Mouse (Mus musculus) heart, embryonic 12.5 days (tissue): ENCODE measurements around the gene Bud13. TPM values are rescaled to one million over a fixed set of nuclear protein-coding genes. Genes with fewer than 3 reads are reported as not detected.
A peak's percentile ranks its signal among the peaks of the same experiment; 100 is the strongest.
"Not testable (repeated sequence)": the region's sequence is repeated elsewhere in the genome, so short reads cannot be mapped to it uniquely, and the experiment has no call there.

Experiments
- ATAC-seq: fragments of 200-750 bp; cut with Nextera tagmentation; 2 replicates; pipeline ENCODE4 v1.8.0; 2017; ENCODE audit warnings: moderate TSS enrichment, moderate library complexity; ENCODE audit not compliant: insufficient number of reproducible peaks, low FRiP score
- H3K27ac ChIP-seq: fragments of 300-500 bp; sonication (generic); 2 replicates; pipeline ENCODE4 v1.5.1; 2016; ENCODE audit warnings: mild to moderate bottlenecking, moderate library complexity; ENCODE audit not compliant: poor library complexity, severe bottlenecking
- H3K27me3 ChIP-seq: fragments of 300-500 bp; sonication (generic); replicated peaks from 2 replicates; pipeline ENCODE4 v1.6.1; 2016; ENCODE audit warnings: mild to moderate bottlenecking, moderate library complexity
- H3K36me3 ChIP-seq: fragments of 300-500 bp; sonication (generic); 2 replicates; pipeline ENCODE4 v1.6.1; 2016; ENCODE audit warnings: mild to moderate bottlenecking, moderate library complexity
- H3K4me1 ChIP-seq: fragments of 300-500 bp; sonication (generic); replicated peaks from 2 replicates; pipeline ENCODE4 v1.6.1; 2016; ENCODE audit warnings: mild to moderate bottlenecking
- H3K4me2 ChIP-seq: fragments of 300-500 bp; sonication (generic); 2 replicates; pipeline ENCODE4 v1.6.1; 2016; ENCODE audit warnings: mild to moderate bottlenecking, moderate library complexity
- H3K4me3 ChIP-seq: fragments of 300-500 bp; sonication (generic); 2 replicates; pipeline ENCODE4 v1.5.1; 2016; ENCODE audit warnings: mild to moderate bottlenecking
- H3K9ac ChIP-seq: fragments of 300-500 bp; sonication (generic); 2 replicates; pipeline ENCODE4 v1.6.1; 2016; ENCODE audit warnings: mild to moderate bottlenecking, moderate library complexity
- H3K9me3 ChIP-seq: fragments of 300-500 bp; sonication (generic); replicated peaks from 2 replicates; pipeline ENCODE4 v1.6.1; 2016; ENCODE audit warnings: mild to moderate bottlenecking, moderate library complexity
- WGBS: fragments of 180-500 bp; shearing (Covaris S2); methylation state at CpG from one replicate; pipeline ENCODE4 v1.1.7; 2016; 5-methylcytosine and 5-hydroxymethylcytosine counted together
- polyA plus RNA-seq: library from polyadenylated mRNA; unstranded; fragments of >200 nt; fragmentation: Nextera tagmentation; extraction: Ambion mirVana; gene quantifications from 2 replicates; pipeline ENCODE4 v1.2.1, GENCODE M21; 2016

Bud13 gene
- polyA plus RNA-seq, 1 experiment from 2014 or later = 16.2 TPM

GRCm38 (mm10) chr9:46327706-46328571, 45.1 kb downstream of the Bud13 start:
- Histone ChIP-seq H3K4me1 (peaks cover 18% of the 10 kb centered on the region), H3K9me3 (no peaks in the 10 kb centered on the region), H3K27ac (0 out of 2 replicates have a peak overlapping the region, but pooled peaks have one; percentile 53), H3K4me2 (peak overlapping the region; percentile 84), H3K9ac (peak overlapping the region; percentile 77; the same call in 1 of the 2 replicates), H3K4me3 (peak overlapping the region; percentile 46), H3K27me3 (peaks cover 17% of the 10 kb centered on the region), H3K36me3 (no peaks in the 10 kb centered on the region)
- WGBS = 61% methylated on average over 25 of the region's 25 CpGs
- ATAC-seq = no peak

- H3K4me1 ChIP-seq = peaks cover 18% of the 10 kb centered on the region
- H3K9me3 ChIP-seq = no peaks in the 10 kb centered on the region
- 5% methylated on average over 30 of the region's 30 CpGs for WGBS
- peak; percentile 34; the same call in 1 of the 2 replicates for ATAC-seq
- H3K4me3 ChIP-seq = peak overlapping the region; percentile 46
- peaks cover 23% of the 10 kb centered on the region for H3K27me3 ChIP-seq
- peak overlapping the region; percentile 84 for H3K4me2 ChIP-seq
- H3K9ac ChIP-seq = peak overlapping the region; percentile 77
- H3K27ac ChIP-seq = peak overlapping the region; percentile 53
- no peaks in the 10 kb centered on the region for H3K36me3 ChIP-seq
Measured at GRCm38 (mm10) chr9:46328572-46329249, 45.9 kb downstream of the Bud13 start.

GRCm38 (mm10) chr9:46329250-46329648, 46.4 kb downstream of the Bud13 start:
- 2% methylated on average over 19 of the region's 19 CpGs for WGBS
- H3K4me1 ChIP-seq = peaks cover 18% of the 10 kb centered on the region

GRCm38 (mm10) chr9:46329801-46330585, 47.2 kb downstream of the Bud13 start:
- no peaks in the 10 kb centered on the region for H3K9me3 ChIP-seq
- no peaks in the 10 kb centered on the region for H3K36me3 ChIP-seq
- H3K4me3 ChIP-seq = no peak overlapping the region
- 18% methylated on average over 24 of the region's 24 CpGs for WGBS
- peaks cover 31% of the 10 kb centered on the region for H3K27me3 ChIP-seq
- no peak overlapping the region for H3K27ac ChIP-seq
- no peak overlapping the region for H3K9ac ChIP-seq
- peak overlapping the region; percentile 84; the same call in 1 of the 2 replicates for H3K4me2 ChIP-seq
- H3K4me1 ChIP-seq = peaks cover 18% of the 10 kb centered on the region
- ATAC-seq = no peak

More at GRCm38 (mm10) chr9:46329250-46329648, 46.4 kb downstream of the Bud13 start:
- Histone ChIP-seq H3K4me3 (peak overlapping the region; percentile 46), H3K36me3 (no peaks in the 10 kb centered on the region), H3K9ac (peak overlapping the region; percentile 77), H3K27ac (peak overlapping the region; percentile 53), H3K9me3 (no peaks in the 10 kb centered on the region), H3K27me3 (peaks cover 24% of the 10 kb centered on the region), H3K4me2 (peak overlapping the region; percentile 84)
- ATAC-seq = peak; percentile 46; the same call in 1 of the 2 replicates

GRCm38 (mm10) chr9:46330586-46330895, 47.7 kb downstream of the Bud13 start:
- H3K27ac ChIP-seq = no peak overlapping the region
- H3K27me3 ChIP-seq = peaks cover 37% of the 10 kb centered on the region
- peak overlapping the region; percentile 3; the same call in 1 of the 2 replicates for H3K4me2 ChIP-seq
- WGBS = 34% methylated on average over 6 of the region's 6 CpGs
- H3K4me3 ChIP-seq = no peak overlapping the region
- no peak overlapping the region for H3K9ac ChIP-seq
- H3K9me3 ChIP-seq = no peaks in the 10 kb centered on the region
- H3K4me1 ChIP-seq = peaks cover 18% of the 10 kb centered on the region
- ATAC-seq = no peak
- no peaks in the 10 kb centered on the region for H3K36me3 ChIP-seq

- no peak for ATAC-seq
- WGBS = 93% methylated on average over 1 of the region's 1 CpGs
- Histone ChIP-seq H3K4me1 (peaks cover 18% of the 10 kb centered on the region), H3K27ac (no peak overlapping the region), H3K9ac (no peak overlapping the region), H3K36me3 (no peaks in the 10 kb centered on the region), H3K27me3 (peaks cover 43% of the 10 kb centered on the region), H3K4me3 (no peak overlapping the region), H3K4me2 (no peak overlapping the region), H3K9me3 (no peaks in the 10 kb centered on the region)
Measured at GRCm38 (mm10) chr9:46331301-46331700, 48.5 kb downstream of the Bud13 start.

- 29% methylated on average over 26 of the region's 26 CpGs for WGBS
- H3K27me3 ChIP-seq = peaks cover 53% of the 10 kb centered on the region
Measured at GRCm38 (mm10) chr9:46334471-46335025, 51.7 kb downstream of the Bud13 start.

GRCm38 (mm10) chr9:46335461-46335995, 52.7 kb downstream of the Bud13 start:
- Histone ChIP-seq H3K4me3 (no peak overlapping the region), H3K27me3 (peaks cover 53% of the 10 kb centered on the region), H3K9me3 (no peaks in the 10 kb centered on the region), H3K27ac (no peak overlapping the region), H3K36me3 (no peaks in the 10 kb centered on the region), H3K9ac (no peak overlapping the region), H3K4me2 (no peak overlapping the region), H3K4me1 (peaks cover 5% of the 10 kb centered on the region; the same call in 1 of the 2 replicates)
- no peak for ATAC-seq
- 62% methylated on average over 10 of the region's 10 CpGs for WGBS

More at GRCm38 (mm10) chr9:46334471-46335025, 51.7 kb downstream of the Bud13 start:
- H3K9ac ChIP-seq = no peak overlapping the region
- H3K27ac ChIP-seq = no peak overlapping the region
- no peak for ATAC-seq
- no peak overlapping the region for H3K4me3 ChIP-seq
- H3K4me1 ChIP-seq = peaks cover 10% of the 10 kb centered on the region
- H3K4me2 ChIP-seq = no peak overlapping the region
- H3K9me3 ChIP-seq = no peaks in the 10 kb centered on the region
- H3K36me3 ChIP-seq = no peaks in the 10 kb centered on the region

- H3K9ac ChIP-seq, ATAC-seq, H3K36me3 ChIP-seq, H3K4me1 ChIP-seq, H3K4me2 ChIP-seq, H3K4me3 ChIP-seq, H3K27ac ChIP-seq, H3K9me3 ChIP-seq: not testable (repeated sequence)
- peaks cover 46% of the 10 kb centered on the region for H3K27me3 ChIP-seq
- 67% methylated on average over 13 of the region's 14 CpGs for WGBS
Measured at GRCm38 (mm10) chr9:46336294-46336693, 53.5 kb downstream of the Bud13 start.

GRCm38 (mm10) chr9:46337331-46337730, 54.5 kb downstream of the Bud13 start:
- WGBS = 68% methylated on average over 7 of the region's 7 CpGs
- Histone ChIP-seq H3K27me3 (peaks cover 43% of the 10 kb centered on the region), H3K36me3 (no peaks in the 10 kb centered on the region), H3K4me2 (no peak overlapping the region), H3K9ac (no peak overlapping the region), H3K4me3 (no peak overlapping the region), H3K27ac (no peak overlapping the region), H3K9me3 (no peaks in the 10 kb centered on the region), H3K4me1 (peaks cover 5% of the 10 kb centered on the region; the same call in 1 of the 2 replicates)
- no peak for ATAC-seq
